24 mouse cellular contexts compared by ENCODE assay signal in genomic region chr4:118472687-118473086, GRCm38 (mm10). TPM values are rescaled to one million over a fixed set of nuclear protein-coding genes. Genes with fewer than 3 reads are reported as not detected.
DNase-seq lines count a peak whose midpoint lies in the region; ATAC-seq lines count a peak whose summit lies in the region.
"Had no signal": no experiment of that assay in that cellular context is flagged by ENCODE, and none has a peak within 500 bp of the region (broad histone marks: within the 10 kb centered on the region; RNA-seq: fewer than 3 reads in every experiment).

No protein-coding gene starts in this region.

- no peak overlapping the region for H3K9ac ChIP-seq in forebrain, embryonic 12.5 days
- no peak overlapping the region for H3K9ac ChIP-seq in intestine, embryonic 16.5 days (ENCODE audit: low read depth, low read length)
- no peak overlapping the region for H3K9ac ChIP-seq in limb, embryonic 13.5 days
- H3K9ac ChIP-seq: forebrain, embryonic 15.5 days; heart, embryonic 13.5 days; hindbrain, embryonic 14.5 days had no signal

- peaks cover 27% of the 10 kb centered on the region for H3K4me1 ChIP-seq in forebrain, embryonic 10.5 days
- peaks cover 8% of the 10 kb centered on the region; the same call in 1 of the 2 replicates for H3K4me1 ChIP-seq in forebrain, embryonic 12.5 days
- H3K4me1 ChIP-seq in intestine, embryonic 16.5 days (ENCODE audit: control insufficient read depth, insufficient read depth, low read length): no peaks in the 10 kb centered on the region; the same call in 1 of the 2 replicates
- peaks cover 13% of the 10 kb centered on the region for H3K4me1 ChIP-seq in limb, embryonic 13.5 days
- H3K4me1 ChIP-seq: forebrain, embryonic 15.5 days; heart, embryonic 13.5 days had no signal

- ATAC-seq in forebrain, embryonic 12.5 days (ENCODE audit: low FRiP score): no peak
- peak; percentile 89 for ATAC-seq in intestine, embryonic 16.5 days
- 0 out of 2 replicates have a peak, but pooled peaks have one; percentile 16 for ATAC-seq in limb, embryonic 13.5 days (ENCODE audit: low FRiP score, low read depth)
- ATAC-seq: forebrain, embryonic 15.5 days; hindbrain, postnatal 0 days had no signal

- WGBS in forebrain, embryonic 10.5 days: 92% methylated on average over 11 of the region's 11 CpGs
- 95% methylated on average over 11 of the region's 11 CpGs for WGBS in forebrain, embryonic 12.5 days
- WGBS in intestine, embryonic 16.5 days: 76% methylated on average over 11 of the region's 11 CpGs
- WGBS in limb, embryonic 13.5 days: 86% methylated on average over 11 of the region's 11 CpGs

- no peak overlapping the region for H3K4me2 ChIP-seq in forebrain, embryonic 12.5 days
- H3K4me2 ChIP-seq in intestine, embryonic 16.5 days (ENCODE audit: low read depth, low read length): no peak overlapping the region
- H3K4me2 ChIP-seq in limb, embryonic 13.5 days (replicated peaks): no peak overlapping the region
- H3K4me2 ChIP-seq: forebrain, embryonic 15.5 days; heart, embryonic 13.5 days; hindbrain, embryonic 14.5 days had no signal

- H3K27ac ChIP-seq in forebrain, embryonic 10.5 days: peak overlapping the region; percentile 25; the same call in 1 of the 2 replicates
- no peak overlapping the region for H3K27ac ChIP-seq in forebrain, embryonic 12.5 days
- H3K27ac ChIP-seq in intestine, embryonic 16.5 days (ENCODE audit: low read length): no peak overlapping the region
- no peak overlapping the region for H3K27ac ChIP-seq in limb, embryonic 13.5 days
- H3K27ac ChIP-seq: forebrain, embryonic 15.5 days; heart, adult 2 months; heart, embryonic 10.5 days; heart, embryonic 13.5 days; hindbrain, embryonic 14.5 days; hindbrain, postnatal 0 days had no signal

- DNase-seq in forebrain, embryonic 10.5 days (ENCODE audit: extremely low spot score, low spot score): no peak
- DNase-seq in R1 (ENCODE audit: low read depth, low spot score): peak; percentile 12
- no peak for DNase-seq in ovary, postnatal 14 days (ENCODE audit: low spot score)
- DNase-seq in frontal cortex, postnatal 25 days (ENCODE audit: low spot score in 2 of 2): no peak
- DNase-seq: adrenal gland, postnatal 10 days; adrenal gland, postnatal 36 days; cerebellum, adult 11 months; cerebellum, adult 8-10 months; cerebellum, postnatal 10 days; cerebellum, postnatal 36 days; embryo, embryonic 11 days; gastrocnemius, postnatal 10 days; gastrocnemius, postnatal 36 days; heart, adult 2 months; heart, postnatal 14 days; heart, postnatal 4 days had no signal

- no peaks in the 10 kb centered on the region for H3K27me3 ChIP-seq in forebrain, embryonic 10.5 days (ENCODE audit: poor library complexity, severe bottlenecking)
- H3K27me3 ChIP-seq in forebrain, embryonic 12.5 days: no peaks in the 10 kb centered on the region
- H3K27me3 ChIP-seq in intestine, embryonic 16.5 days (replicated peaks; ENCODE audit: control insufficient read depth, insufficient read depth, low read length): no peaks in the 10 kb centered on the region
- H3K27me3 ChIP-seq in limb, embryonic 13.5 days: no peaks in the 10 kb centered on the region
- H3K27me3 ChIP-seq: forebrain, embryonic 15.5 days had no signal

- H3K9me3 ChIP-seq in forebrain, embryonic 10.5 days: no peaks in the 10 kb centered on the region
- H3K9me3 ChIP-seq in forebrain, embryonic 12.5 days: 0 out of 2 replicates have a peak, but pooled peaks cover 3% of the 10 kb centered on the region
- H3K9me3 ChIP-seq in intestine, embryonic 16.5 days (ENCODE audit: control insufficient read depth, low read length): no peaks in the 10 kb centered on the region
- H3K9me3 ChIP-seq in limb, embryonic 13.5 days: no peaks in the 10 kb centered on the region
- H3K9me3 ChIP-seq: forebrain, embryonic 15.5 days; heart, embryonic 10.5 days; heart, embryonic 13.5 days had no signal

- H3K4me3 ChIP-seq in forebrain, embryonic 10.5 days: no peak overlapping the region
- H3K4me3 ChIP-seq in forebrain, embryonic 12.5 days (replicated peaks): no peak overlapping the region
- no peak overlapping the region for H3K4me3 ChIP-seq in intestine, embryonic 16.5 days (ENCODE audit: low read length)
- no peak overlapping the region for H3K4me3 ChIP-seq in limb, embryonic 13.5 days
- H3K4me3 ChIP-seq: forebrain, embryonic 15.5 days; heart, adult 2 months; heart, embryonic 10.5 days; heart, embryonic 13.5 days had no signal

- no peaks in the 10 kb centered on the region for H3K36me3 ChIP-seq in forebrain, embryonic 10.5 days (replicated peaks)
- H3K36me3 ChIP-seq in forebrain, embryonic 12.5 days (replicated peaks): no peaks in the 10 kb centered on the region
- no peaks in the 10 kb centered on the region for H3K36me3 ChIP-seq in intestine, embryonic 16.5 days (ENCODE audit: control insufficient read depth, insufficient read depth, low read length)
- no peaks in the 10 kb centered on the region for H3K36me3 ChIP-seq in limb, embryonic 13.5 days
- H3K36me3 ChIP-seq: forebrain, embryonic 15.5 days; heart, embryonic 13.5 days had no signal

RNA-seq across cellular contexts. Expression of gene Mpl, which starts 15.4 kb away (rescaled TPM):
- polyA plus RNA-seq in forebrain, embryonic 10.5 days (2016; fragmentation: Nextera tagmentation; extraction: Ambion mirVana): 0.79 and 2.0 TPM in 2 replicates
- 0.37 and 0.95 TPM in 2 replicates for polyA plus RNA-seq in forebrain, embryonic 12.5 days (2016; fragmentation: Nextera tagmentation; extraction: Ambion mirVana)
- polyA plus RNA-seq in intestine, embryonic 16.5 days (2015; fragmentation: Nextera tagmentation; extraction: Ambion mirVana): 0.11 and 0.32 TPM in 2 replicates
- polyA plus RNA-seq in limb, embryonic 13.5 days (2015; fragmentation: Nextera tagmentation; extraction: Ambion mirVana): 0.33 and 0.46 TPM in 2 replicates
- polyA plus RNA-seq: hindbrain, postnatal 0 days had no signal

RNA-seq across cellular contexts. Expression of gene Tie1, which starts 17.2 kb away (rescaled TPM):
- 12.8 and 13.6 TPM in 2 replicates for polyA plus RNA-seq in forebrain, embryonic 10.5 days (2016; fragmentation: Nextera tagmentation; extraction: Ambion mirVana)
- 15.4 and 15.6 TPM in 2 replicates for polyA plus RNA-seq in forebrain, embryonic 12.5 days (2016; fragmentation: Nextera tagmentation; extraction: Ambion mirVana)
- polyA plus RNA-seq in intestine, embryonic 16.5 days (2015; fragmentation: Nextera tagmentation; extraction: Ambion mirVana): 21.3 and 21.8 TPM in 2 replicates
- polyA plus RNA-seq in limb, embryonic 13.5 days (2015; fragmentation: Nextera tagmentation; extraction: Ambion mirVana): 21.5 and 22.8 TPM in 2 replicates

RNA-seq across cellular contexts. Expression of gene Cdc20, which starts 35.5 kb away (rescaled TPM):
- polyA plus RNA-seq in forebrain, embryonic 10.5 days (2016; fragmentation: Nextera tagmentation; extraction: Ambion mirVana): 446 and 451 TPM in 2 replicates
- 299 and 306 TPM in 2 replicates for polyA plus RNA-seq in forebrain, embryonic 12.5 days (2016; fragmentation: Nextera tagmentation; extraction: Ambion mirVana)
- polyA plus RNA-seq in intestine, embryonic 16.5 days (2015; fragmentation: Nextera tagmentation; extraction: Ambion mirVana): 201 and 226 TPM in 2 replicates
- polyA plus RNA-seq in limb, embryonic 13.5 days (2015; fragmentation: Nextera tagmentation; extraction: Ambion mirVana): 221 and 238 TPM in 2 replicates

RNA-seq across cellular contexts. Expression of gene Elovl1, which starts 44.8 kb away (rescaled TPM):
- polyA plus RNA-seq in forebrain, embryonic 10.5 days (2016; fragmentation: Nextera tagmentation; extraction: Ambion mirVana): 42.8 and 45.5 TPM in 2 replicates
- 27.7 and 30.1 TPM in 2 replicates for polyA plus RNA-seq in forebrain, embryonic 12.5 days (2016; fragmentation: Nextera tagmentation; extraction: Ambion mirVana)
- polyA plus RNA-seq in intestine, embryonic 16.5 days (2015; fragmentation: Nextera tagmentation; extraction: Ambion mirVana): 253 and 273 TPM in 2 replicates
- 66.3 and 66.5 TPM in 2 replicates for polyA plus RNA-seq in limb, embryonic 13.5 days (2015; fragmentation: Nextera tagmentation; extraction: Ambion mirVana)

RNA-seq across cellular contexts. Expression of gene 2610528J11Rik, which starts 54.1 kb away (rescaled TPM):
- polyA plus RNA-seq in forebrain, embryonic 10.5 days (2016; fragmentation: Nextera tagmentation; extraction: Ambion mirVana): 1.1 and 2.1 TPM in 2 replicates
- polyA plus RNA-seq in forebrain, embryonic 12.5 days (2016; fragmentation: Nextera tagmentation; extraction: Ambion mirVana): 0.27 and 0.35 TPM in 2 replicates
- 104 and 121 TPM in 2 replicates for polyA plus RNA-seq in intestine, embryonic 16.5 days (2015; fragmentation: Nextera tagmentation; extraction: Ambion mirVana)
- 1.0 and 2.0 TPM in 2 replicates for polyA plus RNA-seq in limb, embryonic 13.5 days (2015; fragmentation: Nextera tagmentation; extraction: Ambion mirVana)
- polyA plus RNA-seq: forebrain, embryonic 15.5 days; hindbrain, embryonic 14.5 days; hindbrain, postnatal 0 days had no signal
